In genomic region chr2:75608482-75608881, GRCm38 (mm10) we compare ENCODE assay signal across 11 mouse cellular contexts. TPM values are rescaled to one million over a fixed set of nuclear protein-coding genes. Genes with fewer than 3 reads are reported as not detected.
DNase-seq lines count a peak whose midpoint lies in the region; ATAC-seq and TF ChIP-seq lines count a peak whose summit lies in the region.
"Had no signal": no experiment of that assay in that cellular context is flagged by ENCODE, and none has a peak within 500 bp of the region (broad histone marks: within the 10 kb centered on the region; RNA-seq: fewer than 3 reads in every experiment).

No protein-coding gene starts in this region.

- 48% methylated on average over 15 of the region's 15 CpGs for WGBS in heart, embryonic 14.5 days
- WGBS in kidney, postnatal 0 days: 44% methylated on average over 15 of the region's 15 CpGs

- H3K36me3 ChIP-seq in heart, embryonic 14.5 days (ENCODE audit: control insufficient read depth, insufficient read depth, low read length): no peaks in the 10 kb centered on the region
- H3K36me3 ChIP-seq in kidney, postnatal 0 days (ENCODE audit: insufficient read depth, low read length): no peaks in the 10 kb centered on the region

- H3K4me2 ChIP-seq in heart, embryonic 14.5 days (ENCODE audit: low read length): peak overlapping the region; percentile 66
- H3K4me2 ChIP-seq in kidney, postnatal 0 days (ENCODE audit: low read length): peak overlapping the region; percentile 1; the same call in 1 of the 2 replicates

- no peak for DNase-seq in heart, postnatal 4 days
- peak; percentile 38 to 42 for DNase-seq in adrenal gland, adult 18-20 months (ENCODE audit: low spot score in 2 of 2)
- DNase-seq in kidney, postnatal 0 days (ENCODE audit: low spot score): no peak
- DNase-seq in lung, postnatal 36 days: peak; percentile 67
- DNase-seq in layer of hippocampus, adult 2 months (ENCODE audit: low spot score in 2 of 2): no peak
- no peak for DNase-seq in layer of hippocampus, adult 8-10 months (ENCODE audit: low spot score in 2 of 2)
- no peak for DNase-seq in right cerebral cortex, postnatal 4 days
- DNase-seq: thymus, adult 2 months had no signal

- no peaks in the 10 kb centered on the region for H3K9me3 ChIP-seq in heart, embryonic 14.5 days (ENCODE audit: control insufficient read depth, low read length)
- H3K9me3 ChIP-seq in kidney, postnatal 0 days (replicated peaks; ENCODE audit: low read length): no peaks in the 10 kb centered on the region

- H3K27me3 ChIP-seq in heart, embryonic 14.5 days (ENCODE audit: control insufficient read depth, insufficient read depth, low read length): no peaks in the 10 kb centered on the region
- no peaks in the 10 kb centered on the region for H3K27me3 ChIP-seq in kidney, postnatal 0 days (ENCODE audit: insufficient read depth, low read length)
- H3K27me3 ChIP-seq: CH12.LX had no signal

- no peak for ATAC-seq in heart, embryonic 14.5 days (ENCODE audit: insufficient number of reproducible peaks, insufficient read depth, low FRiP score, low read depth)
- ATAC-seq in kidney, postnatal 0 days (replicated peaks; ENCODE audit: low FRiP score, low read depth): no peak
- ATAC-seq: intestine, embryonic 16.5 days had no signal

- H3K27ac ChIP-seq in heart, embryonic 14.5 days (replicated peaks in 1 of 2; ENCODE audit: control insufficient read depth in 1 of 2, insufficient read depth in 1 of 2, low read depth in 2 of 2, low read length in 2 of 2): no peak overlapping the region
- peak overlapping the region; percentile 43; the same call in 1 of the 2 replicates for H3K27ac ChIP-seq in kidney, postnatal 0 days
- no peak overlapping the region for H3K27ac ChIP-seq in layer of hippocampus, adult 2 months

- H3K9ac ChIP-seq in heart, embryonic 14.5 days (ENCODE audit: low read length): no peak overlapping the region
- H3K9ac ChIP-seq in kidney, postnatal 0 days (ENCODE audit: low read depth, low read length): no peak overlapping the region

- TF ChIP-seq CTCF in kidney, postnatal 0 days (IDR thresholded peaks at IDR 0.05; ENCODE audit: low read depth): no peak
- no peak for TF ChIP-seq CTCF in layer of hippocampus, adult 2 months (conservative IDR thresholded peaks at IDR 0.05)

- peaks cover 11% of the 10 kb centered on the region in 2 experiments for H3K4me1 ChIP-seq in heart, embryonic 14.5 days (ENCODE audit: control insufficient read depth in 2 of 2, insufficient read depth in 2 of 2, low read length in 2 of 2)
- H3K4me1 ChIP-seq in kidney, postnatal 0 days (replicated peaks; ENCODE audit: insufficient read depth, low read length): peaks cover 28% of the 10 kb centered on the region

- H3K4me3 ChIP-seq in heart, embryonic 14.5 days (ENCODE audit: control insufficient read depth in 1 of 2, insufficient read depth in 1 of 2, low read depth in 1 of 2, low read length in 2 of 2): no peak overlapping the region
- H3K4me3 ChIP-seq in kidney, postnatal 0 days (replicated peaks; ENCODE audit: low read depth, low read length): no peak overlapping the region
- no peak overlapping the region for H3K4me3 ChIP-seq in layer of hippocampus, adult 2 months

RNA-seq across cellular contexts. Expression of gene Hnrnpa3, which starts 50.6 kb away (rescaled TPM):
- polyA plus RNA-seq in heart, embryonic 14.5 days (2014; fragmentation: Nextera tagmentation; extraction: Ambion mirVana): 121 and 134 TPM in 2 replicates
- 100 to 1,000 TPM; 504 to 509 TPM for total RNA-seq in heart, postnatal 4 days (2021)
- total RNA-seq in adrenal gland, adult 18-20 months (2021): 100 to 1,000 TPM; 323 to 382 TPM
- 240 and 270 TPM in 2 replicates for polyA plus RNA-seq in kidney, postnatal 0 days (2015; fragmentation: Nextera tagmentation; extraction: Ambion mirVana)
- 100 to 1,000 TPM; 305 to 319 TPM for total RNA-seq in layer of hippocampus, adult 2 months (2021)
- total RNA-seq in layer of hippocampus, adult 8-10 months (2022): 100 to 1,000 TPM; 271 to 283 (median 276) TPM

Comparison
In these comparisons a context has a peak if more than half of its experiments do, and no peak if none do; other contexts are left out.
1. DNase-seq: peak in adrenal gland, adult 18-20 months (2 of 2) and lung, postnatal 36 days (single experiment); none in heart, postnatal 4 days (single experiment), kidney, postnatal 0 days (single experiment), layer of hippocampus, adult 2 months (0 of 2), layer of hippocampus, adult 8-10 months (0 of 2) and right cerebral cortex, postnatal 4 days (single experiment).